Mouse (Mus musculus): Measurements from ENCODE around the gene Sdhaf2.

DNA sequence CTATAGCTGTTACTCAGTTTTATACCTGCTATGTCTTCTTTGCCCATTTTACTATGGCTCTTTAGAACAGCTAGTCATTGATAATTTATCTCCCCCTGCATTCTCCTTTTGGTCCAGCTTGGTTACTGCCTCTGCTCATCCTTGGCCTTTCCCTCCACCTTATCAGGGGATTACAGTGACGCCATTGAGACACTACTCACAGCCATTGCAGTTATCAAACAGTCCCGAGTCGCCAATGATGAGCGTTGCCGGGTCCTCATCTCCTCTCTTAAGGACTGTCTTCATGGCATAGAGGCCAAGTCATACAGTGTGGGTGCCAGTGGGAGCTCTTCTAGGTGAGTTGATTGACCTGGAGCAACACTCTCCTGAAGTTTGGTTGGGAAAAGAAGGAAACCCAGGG lies 13.5 kb upstream of the Sdhaf2 start:
- TF ChIP-seq CTCF (IDR thresholded peaks at IDR 0.05; ENCODE audit: borderline replicate concordance, insufficient read depth, low read length) (no peak), POLR2A (IDR thresholded peaks at IDR 0.05; ENCODE audit: low read depth, low read length) (no peak)

Data from embryonic fibroblast, embryonic 13.5 days (primary cell).